Mouse (Mus musculus) spleen, postnatal 14 days (tissue): ENCODE measurements around the gene Cpxm2.

ENCODE experiments used
- DNase-seq, 2 experiments: peaks; one replicate each; pipeline ENCODE4 v3.0.0; 2021 to 2022; ENCODE audit warnings: low spot score in 2 of 2

Cpxm2 gene

DNA sequence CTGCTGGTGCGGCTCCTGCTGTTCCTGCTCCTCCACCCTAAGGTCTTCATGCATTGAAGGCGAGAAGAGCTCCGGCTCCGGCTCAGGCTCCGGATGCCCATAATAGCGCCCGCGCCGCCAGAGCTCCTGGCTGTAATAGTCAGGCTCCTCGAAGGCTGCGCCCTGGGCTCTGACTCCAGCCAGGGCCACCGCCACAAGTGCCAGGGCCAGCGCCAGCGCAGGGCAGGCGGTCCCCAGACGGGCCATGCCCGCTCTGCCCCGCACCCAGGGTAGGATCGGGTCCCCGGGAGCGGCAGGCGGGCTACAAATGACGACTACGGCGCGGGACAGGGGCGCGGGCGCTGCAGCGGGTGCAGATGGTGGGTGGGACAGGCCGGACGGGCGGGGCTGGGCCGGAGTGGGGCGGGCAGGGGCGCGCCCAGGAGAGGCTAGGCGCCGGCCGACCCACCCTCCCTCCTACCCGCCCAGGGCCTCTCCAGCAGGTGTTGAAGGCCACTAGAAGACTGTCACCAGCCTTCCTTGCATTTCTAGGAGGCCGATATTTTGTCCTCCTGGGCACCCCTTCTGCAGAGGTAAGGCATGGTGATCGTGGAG lies at the start of gene Cpxm2:
Gene Cpxm2 (minus strand): TSS at position 372 of the 594 bp plus-strand sequence.
- DNase-seq: no peak

GRCm38 (mm10) chr7:132204073-132204612 lies 49.6 kb upstream of the Cpxm2 start:
- no peak for DNase-seq

DNA sequence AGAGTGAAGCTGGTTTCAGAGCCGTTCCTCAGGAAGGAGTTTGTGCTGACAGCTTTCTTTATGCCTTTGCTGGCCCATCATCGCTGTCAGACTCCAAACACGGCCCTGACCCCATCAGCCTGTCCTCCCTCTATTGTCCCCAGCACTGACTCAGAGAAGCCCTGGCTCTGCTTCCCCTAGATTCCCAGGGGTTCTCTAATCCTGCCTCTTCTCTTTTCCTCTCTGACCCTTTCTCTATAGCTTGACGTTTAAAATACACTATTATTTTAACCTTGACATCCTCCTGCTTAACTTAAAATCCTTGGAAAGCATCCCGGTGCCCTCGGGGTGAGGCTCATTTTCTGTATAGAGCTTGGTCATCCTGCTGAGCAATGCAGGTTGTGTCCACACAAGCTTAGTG lies 45.1 kb upstream of the Cpxm2 start:
- no peak for DNase-seq

DNA sequence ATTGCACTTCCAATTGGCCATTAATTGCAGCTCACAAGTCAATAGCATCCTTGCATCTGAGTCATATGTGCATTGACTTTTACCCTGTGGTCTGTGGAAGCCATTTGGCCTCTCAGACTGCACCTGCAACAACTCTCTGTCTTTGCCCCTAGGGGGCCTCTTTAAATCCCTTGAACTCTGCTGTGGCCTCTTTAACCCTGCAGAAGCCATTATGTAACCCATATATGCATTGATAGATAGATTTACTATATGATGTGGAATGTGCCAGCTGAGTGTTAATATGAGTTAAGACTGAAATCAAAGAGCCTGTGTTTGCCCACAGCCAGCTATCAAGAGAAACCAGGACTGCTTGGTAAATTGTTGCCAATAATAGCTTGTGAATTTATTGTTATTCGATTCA lies 44.3 kb upstream of the Cpxm2 start:
- DNase-seq: no peak

- DNase-seq: no peak
Observed at GRCm38 (mm10) chr7:132197817-132198475, 43.4 kb upstream of the Cpxm2 start.

DNA sequence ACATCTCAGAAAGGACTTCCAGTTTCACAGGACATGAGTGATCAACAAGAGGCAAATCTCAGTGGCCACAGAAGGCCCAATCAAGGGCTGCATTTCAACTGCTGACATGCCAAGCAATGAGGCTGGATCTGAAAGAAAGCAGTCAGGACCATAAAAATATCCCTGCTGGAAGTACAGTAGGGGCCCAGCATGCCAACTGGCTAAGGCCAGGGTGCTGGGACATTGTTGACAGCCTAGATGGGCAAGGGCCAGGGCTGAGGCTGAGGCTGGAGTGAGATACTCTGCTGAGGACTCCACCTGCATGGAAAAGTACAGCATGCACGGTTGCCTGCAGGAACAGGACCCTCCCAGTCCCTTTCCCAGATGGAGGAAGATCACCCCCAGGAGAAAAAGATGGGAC lies 42.0 kb upstream of the Cpxm2 start:
- no peak for DNase-seq

DNA sequence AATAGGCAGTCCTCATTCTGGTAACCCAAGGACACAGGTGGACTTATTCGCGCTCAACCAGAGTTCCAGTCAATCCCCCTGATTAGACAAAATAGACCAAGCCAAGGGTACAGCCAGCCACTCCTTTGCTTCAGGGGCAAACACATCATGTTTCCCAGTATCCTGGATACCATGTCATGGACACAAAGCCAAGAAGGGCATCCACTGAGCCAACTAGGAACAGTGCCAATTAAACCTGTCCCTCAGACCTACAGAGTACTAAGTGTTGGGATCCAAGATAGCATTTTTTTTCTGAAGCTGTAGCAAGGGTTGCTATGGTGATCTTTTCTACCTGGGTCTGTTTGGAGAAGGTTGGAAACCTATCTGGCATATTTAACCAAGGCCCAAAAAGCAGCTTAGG lies 39.1 kb upstream of the Cpxm2 start:
- DNase-seq: no peak

GRCm38 (mm10) chr7:132187456-132187855 lies 32.9 kb upstream of the Cpxm2 start:
- no peak for DNase-seq

DNA sequence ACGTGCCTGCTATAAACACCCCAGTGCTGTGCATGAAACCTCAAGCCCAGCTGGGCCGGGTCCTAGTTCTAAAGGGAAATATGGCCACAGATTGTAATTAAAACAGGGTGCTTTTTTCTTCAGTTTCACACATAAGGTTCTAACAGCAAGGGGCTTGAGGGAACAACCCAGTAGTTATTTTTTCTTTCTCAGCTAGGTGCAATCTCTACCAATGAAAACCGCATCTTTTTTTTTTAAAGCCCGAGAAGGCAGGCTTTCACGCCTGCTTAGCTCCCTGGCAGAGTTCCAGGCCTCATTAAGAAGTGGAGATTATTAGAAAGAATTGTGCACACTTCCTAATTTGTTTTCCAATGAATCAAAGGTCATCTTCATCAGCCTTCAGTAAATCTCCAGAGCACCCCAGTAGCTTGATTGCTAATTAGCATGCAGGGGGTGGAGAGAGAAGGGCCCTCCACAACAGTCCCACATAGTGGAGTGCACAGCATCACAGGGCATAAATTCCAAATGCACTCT lies 29.4 kb upstream of the Cpxm2 start:
- no peak for DNase-seq

DNA sequence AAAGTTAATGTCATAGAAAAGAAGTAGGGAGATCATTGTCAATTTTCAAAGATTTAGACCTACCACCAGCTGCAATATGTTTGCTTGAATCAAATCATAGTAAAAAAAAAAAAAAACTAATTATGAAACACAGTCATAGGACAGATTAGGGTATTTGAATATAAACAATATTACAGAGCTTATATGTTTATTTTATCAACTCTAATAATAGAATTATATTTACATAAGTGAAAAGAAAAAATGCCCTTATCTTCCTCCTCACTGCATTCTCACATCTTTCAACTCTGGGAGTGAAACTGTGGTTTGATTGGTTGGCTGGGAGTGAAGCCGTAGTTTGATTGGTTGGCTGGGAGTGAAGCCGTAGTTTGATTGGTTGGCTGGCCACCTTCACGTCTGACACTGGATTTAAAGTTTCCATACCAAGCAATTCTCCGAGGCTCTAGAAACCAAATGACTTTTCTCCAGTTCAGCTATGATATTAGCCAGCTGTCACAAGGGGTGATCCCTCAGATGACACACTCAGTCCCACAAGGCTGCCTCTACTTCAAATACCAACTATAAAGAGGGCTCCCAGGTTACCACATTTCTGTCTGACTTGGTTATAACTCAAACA lies 27.2 kb upstream of the Cpxm2 start:
- no peak for DNase-seq

DNA sequence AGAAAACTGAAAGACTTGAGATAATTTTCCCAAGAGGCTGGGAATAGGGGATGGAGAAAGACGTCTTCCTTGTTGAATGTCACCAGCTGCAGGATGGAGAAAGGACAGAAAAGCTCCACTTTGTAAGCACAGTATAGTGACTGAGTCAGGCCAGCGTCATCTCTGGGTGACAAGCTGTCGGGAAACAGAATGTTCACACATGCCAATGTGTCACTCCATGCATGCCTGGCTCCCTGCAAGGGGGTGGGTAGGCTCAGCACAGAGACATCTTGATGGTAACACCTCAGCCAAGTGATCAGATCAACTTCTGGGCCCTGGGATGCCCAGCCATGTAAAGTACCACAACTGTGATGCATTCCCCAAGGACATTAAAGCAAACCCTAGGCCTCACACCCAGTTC lies 26.5 kb upstream of the Cpxm2 start:
- DNase-seq: no peak

GRCm38 (mm10) chr7:132179049-132179448 lies 24.5 kb upstream of the Cpxm2 start:
- DNase-seq: no peak

GRCm38 (mm10) chr7:132174787-132175186 lies 20.2 kb upstream of the Cpxm2 start:
- no peak for DNase-seq

DNA sequence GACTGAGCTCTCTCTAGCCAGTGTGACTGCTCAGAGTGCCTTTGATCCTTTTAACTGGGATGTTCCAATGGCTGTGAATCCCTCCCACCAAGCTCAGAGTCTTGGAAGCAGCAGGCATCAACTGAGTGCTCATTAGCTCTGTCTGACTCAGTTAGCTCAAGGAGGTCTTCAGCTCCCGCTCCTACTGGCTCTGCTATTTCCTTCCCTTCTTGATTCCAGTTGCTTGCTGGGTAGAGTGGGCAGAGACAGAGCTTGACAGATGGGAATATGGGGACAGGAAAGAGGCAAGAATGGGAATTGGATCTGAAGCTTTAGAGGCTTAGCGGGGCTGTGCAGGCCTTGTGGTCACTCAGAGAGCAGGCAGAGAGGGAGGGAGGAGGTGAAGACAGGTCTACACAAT lies 19.8 kb upstream of the Cpxm2 start:
- DNase-seq: no peak

GRCm38 (mm10) chr7:132172220-132172619 lies 17.7 kb upstream of the Cpxm2 start:
- DNase-seq: no peak

DNA sequence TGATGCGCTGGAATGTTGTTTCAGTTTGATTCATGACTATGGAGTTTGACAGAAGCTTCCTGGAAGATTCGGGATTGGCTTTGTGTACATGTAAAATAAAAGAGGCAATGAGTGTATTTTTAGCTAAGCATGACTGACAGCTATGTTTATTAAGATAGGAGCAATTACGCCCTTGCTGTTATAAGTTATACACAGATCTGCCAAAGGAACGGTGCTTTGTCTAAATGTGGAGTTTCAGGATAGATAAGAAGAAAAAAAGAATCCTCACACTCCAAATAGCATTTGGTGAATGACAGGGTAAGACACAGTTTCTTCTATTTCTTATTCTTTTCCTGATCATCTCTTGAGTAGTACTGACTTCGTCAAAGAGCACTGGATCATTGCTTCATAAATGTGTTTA lies 17.2 kb upstream of the Cpxm2 start:
- DNase-seq: no peak

GRCm38 (mm10) chr7:132169419-132170169 lies 15.1 kb upstream of the Cpxm2 start:
- DNase-seq: no peak

DNA sequence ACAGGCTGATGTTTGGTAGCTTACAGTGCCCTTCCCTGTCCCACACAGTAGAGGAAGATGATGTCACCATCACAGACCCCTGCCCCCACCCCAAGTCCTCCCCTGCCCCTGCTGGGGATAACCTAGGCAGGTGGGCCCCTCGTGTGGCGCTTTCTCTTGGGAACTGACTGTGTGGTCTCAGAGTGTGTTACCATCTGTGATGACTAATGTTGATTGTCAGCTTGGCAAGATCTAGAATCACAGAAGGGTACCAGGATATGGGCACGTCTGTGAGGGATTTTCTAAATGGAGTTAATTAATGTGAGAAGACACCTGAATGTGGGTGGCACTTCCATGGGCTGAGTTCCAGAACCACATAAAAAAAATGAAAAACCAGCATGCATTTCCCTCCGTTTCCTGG lies 12.7 kb upstream of the Cpxm2 start:
- DNase-seq: no peak

DNA sequence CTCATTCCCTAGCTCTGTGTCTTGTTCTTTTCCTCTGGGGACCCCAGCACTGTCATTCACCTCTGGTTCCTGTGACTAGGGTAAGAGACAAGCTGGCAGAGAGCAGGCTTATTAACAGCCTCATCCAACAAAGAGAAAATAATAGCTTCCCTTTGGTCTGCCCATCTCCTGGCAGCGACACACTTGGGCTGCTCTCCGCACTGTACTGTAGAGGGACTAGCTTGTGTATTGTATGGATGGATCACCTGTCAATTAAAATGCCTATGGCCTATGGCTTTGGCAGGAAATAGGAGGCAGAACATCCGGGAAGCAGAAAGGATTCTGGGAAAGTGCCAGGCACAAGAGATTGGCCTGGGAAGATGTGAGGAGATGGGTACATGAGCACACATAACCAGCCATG lies 7.7 kb upstream of the Cpxm2 start:
- DNase-seq: no peak

DNA sequence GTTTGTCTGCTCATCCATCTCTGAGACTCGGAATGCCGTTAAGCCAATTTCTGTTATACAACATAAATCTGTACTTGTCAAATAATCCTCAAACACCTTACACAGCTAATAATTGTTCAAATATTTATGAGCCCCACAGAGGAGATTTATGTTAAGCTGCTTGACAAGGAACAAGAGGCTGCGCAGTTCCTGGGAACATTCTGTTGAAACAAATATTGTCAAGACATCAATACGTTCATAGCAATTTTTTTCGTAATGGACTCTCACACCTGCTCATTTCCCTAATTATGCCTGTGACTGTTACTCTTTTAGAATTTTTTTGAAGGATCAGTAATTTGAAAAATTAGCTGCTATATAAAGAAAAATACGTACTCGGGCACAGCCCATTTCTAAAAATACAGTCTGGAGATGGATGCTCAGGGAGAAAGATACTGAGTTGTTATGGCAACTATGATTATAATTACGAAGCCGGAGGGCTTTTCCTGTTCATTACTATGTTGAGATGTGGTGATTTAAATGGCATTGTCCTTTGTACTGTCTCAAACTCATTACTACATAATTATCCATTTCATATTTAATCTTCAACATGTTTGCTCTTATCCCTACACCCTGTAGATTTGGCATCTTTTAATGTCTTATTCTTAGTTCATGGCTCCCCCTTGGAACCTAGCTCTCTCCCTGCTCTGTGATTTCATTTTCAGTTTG lies 3.9 kb upstream of the Cpxm2 start:
- no peak for DNase-seq

GRCm38 (mm10) chr7:132153725-132154147 lies 803 bp downstream of the Cpxm2 start:
- no peak for DNase-seq
